Mouse (Mus musculus) intestine, postnatal 0 days (tissue): Measurements from ENCODE around the gene Medag. TPM values are rescaled to one million over a fixed set of nuclear protein-coding genes. Genes with fewer than 3 reads are reported as not detected.
A peak's percentile ranks its signal among the peaks of the same experiment; 100 is the strongest.

Experiments used
- ATAC-seq: fragments of 200-750 bp; cut with Nextera tagmentation; 2 replicates; pipeline ENCODE4 v1.8.0; 2017; ENCODE audit warnings: mild to moderate bottlenecking, moderate TSS enrichment, moderate library complexity
- H3K27ac ChIP-seq: fragments of 300-500 bp; sonication (generic); 2 replicates; pipeline ENCODE4 v1.5.1; 2014; ENCODE audit warnings: mild to moderate bottlenecking, low read depth, low read length, moderate library complexity
- H3K27me3 ChIP-seq: fragments of 300-500 bp; sonication (generic); replicated peaks from 2 replicates; pipeline ENCODE4 v1.6.1; 2014; ENCODE audit warnings: low read length, mixed read lengths; ENCODE audit not compliant: control insufficient read depth, insufficient read depth
- H3K36me3 ChIP-seq: fragments of 300-500 bp; sonication (generic); 2 replicates; pipeline ENCODE4 v1.6.1; 2014; ENCODE audit warnings: mild to moderate bottlenecking, moderate library complexity; ENCODE audit not compliant: control insufficient read depth, insufficient read depth
- H3K4me1 ChIP-seq: fragments of 300-500 bp; sonication (generic); replicated peaks from 2 replicates; pipeline ENCODE4 v1.6.1; 2014; ENCODE audit warnings: antibody characterized with exemption, low read length, mixed read lengths; ENCODE audit not compliant: control insufficient read depth, insufficient read depth
- H3K4me2 ChIP-seq: fragments of 300-500 bp; sonication (generic); replicated peaks from 2 replicates; pipeline ENCODE4 v1.6.1; 2014; ENCODE audit warnings: low read depth, mild to moderate bottlenecking, moderate library complexity
- H3K4me3 ChIP-seq: fragments of 300-500 bp; sonication (generic); 2 replicates; pipeline ENCODE4 v1.5.1; 2014; ENCODE audit warnings: low read depth, low read length
- H3K9ac ChIP-seq: fragments of 300-500 bp; sonication (generic); 2 replicates; pipeline ENCODE4 v1.6.1; 2014; ENCODE audit warnings: mild to moderate bottlenecking, low read depth, low read length
- H3K9me3 ChIP-seq: fragments of 300-500 bp; sonication (generic); 2 replicates; pipeline ENCODE4 v1.6.1; 2016; ENCODE audit warnings: mixed run types; ENCODE audit not compliant: control insufficient read depth
- CTCF ChIP-seq: sonication (generic); IDR thresholded peaks from 2 replicates; pipeline ENCODE4 v1.5.1; 2016; ENCODE audit warnings: low read depth, mild to moderate bottlenecking, control low read depth, antibody characterized with exemption, moderate library complexity
- WGBS: fragments of 180-500 bp; shearing (Covaris S2); extraction: QIAGEN DNeasy Blood & Tissue Kit; methylation state at CpG from one replicate; pipeline ENCODE4 v1.1.7; 2014; 5-methylcytosine and 5-hydroxymethylcytosine counted together
- polyA plus RNA-seq: library from polyadenylated mRNA; unstranded; fragments of >200 nt; fragmentation: Nextera tagmentation; extraction: Ambion mirVana; gene quantifications from 2 replicates; pipeline ENCODE4 v1.2.1, GENCODE M21; 2015

The Medag gene
- polyA plus RNA-seq, 1 experiment from 2014 or later: 1.6 TPM

DNA sequence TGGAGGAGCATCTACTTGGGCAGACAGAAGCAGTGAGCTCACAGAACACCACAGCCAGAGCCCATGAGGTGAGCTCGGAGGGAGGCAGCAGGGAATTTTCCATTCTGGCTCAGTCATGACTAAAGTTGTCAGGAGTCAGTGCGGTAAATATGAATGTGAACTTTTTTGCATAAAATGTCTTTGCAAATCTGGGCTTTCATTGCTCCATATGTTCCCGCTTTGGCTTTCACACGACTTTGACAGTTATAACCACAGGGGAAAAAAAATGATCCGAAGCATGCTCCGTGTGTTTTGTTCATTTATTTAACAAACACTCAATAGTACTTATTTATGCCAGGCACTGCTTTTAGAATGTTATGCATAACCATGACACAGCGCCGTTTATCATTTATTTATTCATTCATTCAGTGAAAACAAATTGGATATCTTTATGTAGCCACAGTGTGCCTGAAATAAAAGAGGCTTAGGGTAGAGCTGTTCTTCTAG lies 4.7 kb upstream of the Medag start:
- no peak for TF ChIP-seq CTCF
- Histone ChIP-seq H3K4me3 (no peak overlapping the region), H3K9me3 (no peaks in the 10 kb centered on the region; the same call in 1 of the 2 replicates), H3K27me3 (0 out of 2 replicates have a peak, but pooled peaks cover 3% of the 10 kb centered on the region), H3K36me3 (no peaks in the 10 kb centered on the region), H3K4me1 (no peaks in the 10 kb centered on the region), H3K4me2 (no peak overlapping the region), H3K27ac (no peak overlapping the region), H3K9ac (no peak overlapping the region)
- WGBS: 77% methylated on average over 8 of the region's 8 CpGs
- no peak for ATAC-seq

DNA sequence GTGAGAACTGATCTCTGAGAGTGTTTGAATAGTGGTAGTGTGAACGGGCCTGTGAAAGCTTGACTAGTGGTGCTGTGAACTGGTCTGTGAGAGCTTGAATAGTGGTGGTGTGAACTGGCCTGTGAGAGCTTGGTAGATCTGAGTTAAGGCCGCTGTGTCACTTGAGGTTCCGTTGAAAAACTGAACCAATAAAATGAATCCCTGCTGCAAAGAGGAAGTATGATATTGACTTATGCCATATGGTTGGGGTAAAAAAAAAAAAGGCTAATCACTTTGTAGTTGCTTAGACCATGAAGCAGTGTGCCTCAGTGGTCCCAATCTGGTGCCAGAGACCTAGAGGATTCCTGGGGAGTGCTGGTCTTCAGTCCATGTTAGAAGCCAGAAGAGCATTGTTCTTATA lies 2.0 kb upstream of the Medag start:
- Histone ChIP-seq H3K27ac (no peak overlapping the region), H3K9me3 (no peaks in the 10 kb centered on the region), H3K36me3 (no peaks in the 10 kb centered on the region), H3K4me1 (no peaks in the 10 kb centered on the region), H3K4me3 (no peak overlapping the region), H3K27me3 (peaks cover 7% of the 10 kb centered on the region; the same call in 1 of the 2 replicates), H3K4me2 (no peak overlapping the region), H3K9ac (no peak overlapping the region)
- no peak for ATAC-seq
- WGBS: 84% methylated on average over 3 of the region's 3 CpGs
- no peak for TF ChIP-seq CTCF

DNA sequence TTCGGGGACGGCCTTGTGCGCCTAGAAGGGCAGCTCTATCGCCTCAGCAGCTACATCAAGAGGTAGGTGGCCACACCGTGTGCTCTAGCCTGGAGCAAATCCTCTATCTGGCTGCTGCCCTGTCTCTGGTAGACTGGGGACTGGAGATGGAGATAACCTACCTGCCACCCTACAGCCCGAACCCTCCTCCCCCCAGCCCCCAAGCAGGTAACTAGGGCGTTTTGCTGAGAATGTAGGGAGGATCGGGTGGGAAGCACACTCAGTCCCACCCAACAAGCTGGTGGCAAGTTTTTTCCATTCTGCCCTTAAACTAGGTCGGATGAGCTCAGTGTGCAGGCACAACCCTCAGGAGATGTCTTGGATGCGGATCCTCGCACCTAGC lies 636 bp downstream of the Medag start:
- H3K9me3 ChIP-seq: no peaks in the 10 kb centered on the region
- 42% methylated on average over 11 of the region's 11 CpGs for WGBS

DNA sequence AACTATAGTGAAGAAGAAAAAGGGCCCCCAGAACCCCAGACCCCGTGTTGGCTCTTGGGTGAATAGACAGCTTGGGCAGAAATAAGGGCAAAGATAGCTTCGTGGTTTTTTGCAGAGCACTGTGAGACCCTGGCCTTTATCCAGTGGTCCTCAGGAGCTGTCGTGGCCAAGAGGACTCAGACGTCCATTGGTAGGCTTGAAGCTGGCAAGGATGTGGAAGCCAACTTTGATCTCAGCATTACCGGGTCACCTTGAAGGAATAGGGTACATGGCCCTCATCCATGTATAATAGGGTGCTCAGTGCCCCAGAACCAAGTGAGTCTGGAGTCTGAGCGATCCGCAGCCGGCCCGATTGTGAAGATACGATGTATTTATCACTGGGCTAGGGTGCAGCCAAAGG lies 1.1 kb downstream of the Medag start:
- H3K9me3 ChIP-seq: no peaks in the 10 kb centered on the region
- no peak for ATAC-seq
- H3K9ac ChIP-seq: no peak overlapping the region
- 91% methylated on average over 10 of the region's 10 CpGs for WGBS
- H3K36me3 ChIP-seq: no peaks in the 10 kb centered on the region
- H3K4me2 ChIP-seq: peak overlapping the region; percentile 63; the same call in 1 of the 2 replicates
- no peaks in the 10 kb centered on the region for H3K4me1 ChIP-seq
- H3K27me3 ChIP-seq: peaks cover 7% of the 10 kb centered on the region; the same call in 1 of the 2 replicates
- no peak for TF ChIP-seq CTCF
- no peak overlapping the region for H3K27ac ChIP-seq
- peak overlapping the region; percentile 33; the same call in 1 of the 2 replicates for H3K4me3 ChIP-seq

More for the DNA sequence above, 636 bp downstream of the Medag start:
- H3K36me3 ChIP-seq: no peaks in the 10 kb centered on the region
- peaks cover 7% of the 10 kb centered on the region; the same call in 1 of the 2 replicates for H3K27me3 ChIP-seq
- H3K4me3 ChIP-seq: peak overlapping the region; percentile 33
- no peak overlapping the region for H3K27ac ChIP-seq
- peak overlapping the region; percentile 42 for H3K9ac ChIP-seq
- no peak for TF ChIP-seq CTCF
- H3K4me2 ChIP-seq: peak overlapping the region; percentile 63
- ATAC-seq: no peak
- H3K4me1 ChIP-seq: no peaks in the 10 kb centered on the region

DNA sequence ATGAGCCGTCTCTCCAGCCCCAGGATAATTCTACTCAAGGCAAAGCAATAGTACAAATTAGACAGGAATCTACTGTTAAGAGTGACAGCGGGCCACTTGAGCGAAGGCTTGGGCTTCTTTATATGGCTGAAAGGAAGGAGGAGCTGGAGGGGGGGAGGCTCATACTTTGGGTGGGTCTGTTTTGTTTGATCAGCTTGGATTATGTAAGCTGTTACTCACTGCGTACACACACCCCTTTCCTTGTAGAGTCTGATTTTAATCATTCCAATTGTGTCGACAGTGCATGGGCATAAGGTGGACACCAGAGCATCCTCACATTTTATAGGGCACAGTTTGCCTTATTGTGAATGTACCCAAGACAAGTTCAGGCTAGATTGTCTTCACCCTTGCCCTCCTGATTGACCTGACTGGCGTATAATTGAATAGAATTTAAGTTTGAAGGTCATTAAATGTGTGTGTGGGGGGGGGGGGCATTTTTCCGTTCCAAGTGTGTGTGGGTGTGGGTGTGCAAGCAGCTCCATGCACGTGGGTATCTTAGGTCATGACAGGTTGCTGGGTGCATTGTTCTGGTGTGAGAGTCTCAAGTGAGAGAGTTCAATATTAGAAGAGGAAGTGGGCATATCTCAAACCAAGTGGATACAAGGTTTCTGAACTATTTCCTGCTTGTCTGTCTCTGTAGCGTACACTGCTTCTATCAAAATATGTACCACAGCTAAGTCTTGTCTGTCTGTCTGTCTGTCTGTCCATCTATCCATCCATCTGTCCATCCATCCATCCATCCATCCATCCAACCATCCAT lies 3.0 kb downstream of the Medag start:
- no peak for TF ChIP-seq CTCF
- Histone ChIP-seq H3K27ac (no peak overlapping the region), H3K9me3 (no peaks in the 10 kb centered on the region), H3K36me3 (no peaks in the 10 kb centered on the region), H3K27me3 (peaks cover 7% of the 10 kb centered on the region; the same call in 1 of the 2 replicates), H3K4me3 (no peak overlapping the region), H3K4me2 (no peak overlapping the region), H3K4me1 (no peaks in the 10 kb centered on the region), H3K9ac (no peak overlapping the region)
- WGBS: 68% methylated on average over 9 of the region's 9 CpGs
- ATAC-seq: no peak

DNA sequence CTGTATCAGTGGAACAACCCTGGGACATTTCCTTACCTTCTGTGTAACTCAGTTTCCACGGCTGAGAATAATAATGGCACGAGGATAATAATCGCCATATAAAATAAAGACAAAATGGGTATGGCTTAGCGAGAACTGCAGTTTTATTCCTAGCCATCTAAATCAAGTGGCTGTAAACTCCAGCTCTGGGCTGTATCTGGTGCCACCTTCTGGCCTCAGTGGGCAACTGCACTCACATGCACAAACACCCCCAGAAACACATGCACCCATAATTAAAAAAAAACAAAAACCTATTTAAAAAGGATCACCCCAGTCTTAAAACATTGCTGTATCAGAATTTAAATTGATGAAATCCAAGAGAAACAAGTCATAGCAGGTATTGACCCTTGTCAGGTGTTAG lies 5.8 kb downstream of the Medag start:
- H3K9me3 ChIP-seq: no peaks in the 10 kb centered on the region
- no peaks in the 10 kb centered on the region; the same call in 1 of the 2 replicates for H3K27me3 ChIP-seq
- no peak for ATAC-seq
- TF ChIP-seq CTCF: peak; percentile 62
- no peak overlapping the region for H3K9ac ChIP-seq
- H3K4me2 ChIP-seq: no peak overlapping the region
- H3K4me1 ChIP-seq: no peaks in the 10 kb centered on the region
- 91% methylated on average over 4 of the region's 4 CpGs for WGBS
- no peaks in the 10 kb centered on the region for H3K36me3 ChIP-seq
- no peak overlapping the region for H3K27ac ChIP-seq
- no peak overlapping the region for H3K4me3 ChIP-seq
